Mouse (Mus musculus): ENCODE results near the gene Ppp1r1a.

DNA sequence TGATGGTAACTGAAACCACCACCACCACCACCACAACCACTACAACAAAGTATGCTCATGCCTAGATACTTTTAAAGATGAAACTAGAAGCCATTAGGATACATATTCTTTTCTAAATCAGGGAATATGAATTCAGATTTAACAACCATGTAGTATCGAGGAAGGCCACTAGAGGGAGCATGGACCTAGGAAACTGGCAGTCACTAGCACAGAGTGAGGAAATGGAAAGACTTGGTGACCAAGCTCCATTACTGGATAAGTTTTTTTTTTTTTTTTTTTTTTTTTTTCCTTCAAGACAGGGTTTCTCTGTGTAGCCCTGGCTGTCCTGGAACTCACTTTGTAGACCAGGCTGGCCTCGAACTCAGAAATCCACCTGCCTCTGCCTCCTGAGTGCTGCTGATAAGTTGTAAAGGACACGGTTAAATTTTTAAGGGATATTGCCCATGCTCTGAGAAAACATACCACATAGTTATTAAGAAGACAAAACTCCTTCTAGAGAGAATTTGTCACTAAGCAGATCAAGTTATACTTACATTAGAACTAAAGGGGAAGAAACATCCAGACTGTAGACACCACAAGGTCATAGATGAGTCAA, 14.4 kb upstream of the Ppp1r1a start:
- peak; percentile 92 for TF ChIP-seq CTCF (IDR thresholded peaks at IDR 0.05; ENCODE audit: low read depth)
- no peak for TF ChIP-seq EP300 (IDR thresholded peaks at IDR 0.05; ENCODE audit: low read depth)

Measured in heart, postnatal 0 days (tissue).